Mouse (Mus musculus) monocyte, adult 5-6 weeks (primary cell): ENCODE results near the gene Cldn8. TPM values are rescaled to one million over a fixed set of nuclear protein-coding genes. Genes with fewer than 3 reads are reported as not detected.

Experiments used
- total RNA-seq: library from RNA; stranded (forward); fragments of 200-1000, 200-491, 200-594 nt; gene quantifications from 3 replicates; pipeline ENCODE4 v1.2.3, GENCODE M21; 2017

Cldn8 gene
- total RNA-seq, 1 experiment from 2014 or later, result not detected

Other genes starting within 250 kb of the Cldn8 start
- gene Cldn17, start 56.2 kb downstream of the Cldn8 start, total RNA-seq, result not detected in 3 replicates
- not detected in 3 replicates for gene Krtap24-1, start 49.1 kb upstream of the Cldn8 start, total RNA-seq
- gene 2310079G19Rik, start 64.5 kb upstream of the Cldn8 start, total RNA-seq, result not detected in 3 replicates
- gene Krtap26-1, start 84.6 kb upstream of the Cldn8 start, total RNA-seq, result not detected in 3 replicates
- gene Krtap27-1, start 108.5 kb upstream of the Cldn8 start, total RNA-seq, result not detected in 3 replicates
- gene 2310061N02Rik, start 144.8 kb upstream of the Cldn8 start, total RNA-seq, result not detected in 3 replicates
- not detected in 3 replicates for gene Krtap13-1, start 165.7 kb upstream of the Cldn8 start, total RNA-seq
- gene Krtap13, start 188.5 kb upstream of the Cldn8 start, total RNA-seq, result not detected in 3 replicates
- not detected in 3 replicates for gene 2310034C09Rik, start 195.7 kb upstream of the Cldn8 start, total RNA-seq
- not detected in 3 replicates for gene 2310057N15Rik, start 211.0 kb upstream of the Cldn8 start, total RNA-seq
- gene Gm5965, start 214.7 kb upstream of the Cldn8 start, total RNA-seq, result not detected in 3 replicates
- not detected in 3 replicates for gene Gm20741, start 249.0 kb upstream of the Cldn8 start, total RNA-seq